Mouse (Mus musculus) midbrain, postnatal 0 days (tissue): ENCODE results near the gene Gm11627. TPM values are rescaled to one million over a fixed set of nuclear protein-coding genes. Genes with fewer than 3 reads are reported as not detected.

Experiments used
- ATAC-seq: fragments of 200-750 bp; cut with Nextera tagmentation; 2 replicates; pipeline ENCODE4 v1.8.0; 2017; ENCODE audit warnings: moderate number of reproducible peaks, mild to moderate bottlenecking, moderate TSS enrichment, moderate library complexity; ENCODE audit not compliant: low FRiP score
- DNase-seq: peaks from one replicate; pipeline ENCODE4 v3.0.0-alpha.2; 2015; ENCODE audit warnings: low spot score
- H3K27ac ChIP-seq: fragments of 300-500 bp; sonication (generic); 2 replicates; pipeline ENCODE4 v1.5.1; 2014; ENCODE audit warnings: low read depth, mild to moderate bottlenecking, low read length, mixed read lengths
- H3K27me3 ChIP-seq: fragments of 300-500 bp; sonication (generic); 2 replicates; pipeline ENCODE4 v1.6.1; 2014; ENCODE audit warnings: low read length, control low read depth, mixed read lengths; ENCODE audit not compliant: insufficient read depth
- H3K36me3 ChIP-seq: fragments of 300-500 bp; sonication (generic); 2 replicates; pipeline ENCODE4 v1.6.1; 2014; ENCODE audit warnings: low read length, control low read depth, mixed read lengths; ENCODE audit not compliant: insufficient read depth
- H3K4me1 ChIP-seq: fragments of 300-500 bp; sonication (generic); 2 replicates; pipeline ENCODE4 v1.6.1; 2014; ENCODE audit warnings: mild to moderate bottlenecking, control low read depth, antibody characterized with exemption, low read length, mixed read lengths; ENCODE audit not compliant: insufficient read depth
- H3K4me2 ChIP-seq: fragments of 300-500 bp; sonication (generic); 2 replicates; pipeline ENCODE4 v1.6.1; 2014; ENCODE audit warnings: low read depth, mild to moderate bottlenecking, low read length, mixed read lengths; ENCODE audit not compliant: poor library complexity, severe bottlenecking
- H3K4me3 ChIP-seq: fragments of 300-500 bp; sonication (generic); 2 replicates; pipeline ENCODE4 v1.5.1; 2014; ENCODE audit warnings: low read depth, mild to moderate bottlenecking, low read length, moderate library complexity
- H3K9ac ChIP-seq: fragments of 300-500 bp; sonication (generic); replicated peaks from 2 replicates; pipeline ENCODE4 v1.6.1; 2014; ENCODE audit warnings: mild to moderate bottlenecking, low read length, moderate library complexity, mixed read lengths; ENCODE audit not compliant: poor library complexity, severe bottlenecking
- H3K9me3 ChIP-seq: fragments of 300-500 bp; sonication (generic); 2 replicates; pipeline ENCODE4 v1.6.1; 2016; ENCODE audit warnings: low read length, control low read depth
- CTCF ChIP-seq: IDR thresholded peaks from 2 replicates; pipeline ENCODE4 v1.5.1; 2016; ENCODE audit warnings: antibody characterized with exemption, mild to moderate bottlenecking
- WGBS: fragments of 180-500 bp; shearing (Covaris S2); extraction: QIAGEN DNeasy Blood & Tissue Kit; methylation state at CpG from one replicate; pipeline ENCODE4 v1.1.7; 2014; 5-methylcytosine and 5-hydroxymethylcytosine counted together
- polyA plus RNA-seq: library from polyadenylated mRNA; unstranded; fragments of >200 nt; fragmentation: Nextera tagmentation; extraction: Ambion mirVana; gene quantifications from 2 replicates; pipeline ENCODE4 v1.2.1, GENCODE M21; 2015
- total RNA-seq: library from RNA; depleted of rRNA; stranded (reverse); fragments of >200 nt; gene quantifications from 2 replicates; pipeline ENCODE4 v1.2.3, GENCODE M21; 2014

Gene Gm11627
- total and polyA plus RNA-seq, 2 experiments from 2014 or later, result 1.1 to 4.6 TPM

DNA sequence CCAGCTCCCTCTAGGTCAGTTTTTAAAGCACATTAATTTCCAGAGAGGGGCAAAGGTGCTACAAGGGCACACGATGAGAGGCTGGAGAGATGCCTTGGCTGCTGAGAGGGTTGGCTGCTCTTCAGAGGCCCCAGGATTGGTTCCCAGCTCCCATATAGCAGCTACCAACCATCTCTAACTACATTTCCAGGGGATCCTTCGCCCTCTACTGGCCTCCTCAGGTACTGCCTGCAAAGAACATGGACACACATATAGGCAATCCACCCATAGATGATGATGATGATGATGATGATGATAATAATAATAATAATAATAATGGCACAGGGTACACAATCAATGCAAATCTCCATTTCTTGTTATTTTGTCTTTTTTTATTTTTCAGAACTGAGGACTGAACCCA is 40.2 kb upstream of the Gm11627 start:
- peaks cover 3% of the 10 kb centered on the region; the same call in 1 of the 2 replicates for H3K4me1 ChIP-seq
- ATAC-seq (no peak), DNase-seq (no peak)
- WGBS, result 61% methylated on average over 2 of the region's 2 CpGs
- H3K27me3 ChIP-seq, result no peaks in the 10 kb centered on the region
- TF ChIP-seq CTCF, result peak; percentile 24
- H3K9me3 ChIP-seq, result no peaks in the 10 kb centered on the region
- no peak overlapping the region for H3K4me3 ChIP-seq
- H3K4me2 ChIP-seq, result no peak overlapping the region
- no peak overlapping the region for H3K9ac ChIP-seq
- no peak overlapping the region for H3K27ac ChIP-seq
- H3K36me3 ChIP-seq, result no peaks in the 10 kb centered on the region

DNA sequence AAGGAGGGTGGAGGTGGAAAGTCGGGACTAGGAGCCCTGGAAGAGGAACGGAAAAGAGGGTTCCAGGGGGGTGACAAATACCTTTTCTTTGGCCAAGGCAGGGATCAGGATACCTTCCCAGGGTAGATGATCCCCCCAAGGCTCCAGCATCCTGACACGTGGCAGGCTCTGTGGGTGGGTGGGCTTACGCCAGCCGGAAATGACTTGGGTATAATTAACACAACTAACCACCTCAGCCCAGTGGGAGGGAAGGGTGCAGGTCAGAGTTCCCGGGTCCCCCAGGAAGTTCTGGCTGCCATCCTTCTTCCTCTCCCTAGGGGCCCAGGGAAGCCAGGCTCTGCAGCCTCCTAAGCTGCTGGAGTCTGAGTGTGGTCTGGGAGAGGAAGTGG is 32.0 kb upstream of the Gm11627 start:
- Histone ChIP-seq H3K9me3 (no peaks in the 10 kb centered on the region), H3K9ac (no peak overlapping the region), H3K4me2 (no peak overlapping the region), H3K27ac (no peak overlapping the region), H3K4me1 (no peaks in the 10 kb centered on the region), H3K27me3 (0 out of 2 replicates have a peak, but pooled peaks cover 6% of the 10 kb centered on the region), H3K4me3 (no peak overlapping the region), H3K36me3 (no peaks in the 10 kb centered on the region)
- WGBS, result 23% methylated on average over 6 of the region's 6 CpGs
- DNase-seq (no peak), ATAC-seq (no peak)
- no peak for TF ChIP-seq CTCF

- no peak for TF ChIP-seq CTCF
- ATAC-seq (no peak), DNase-seq (no peak)
- Histone ChIP-seq H3K9me3 (no peaks in the 10 kb centered on the region), H3K4me1 (no peaks in the 10 kb centered on the region), H3K4me3 (no peak overlapping the region), H3K9ac (no peak overlapping the region), H3K27me3 (0 out of 2 replicates have a peak, but pooled peaks cover 6% of the 10 kb centered on the region), H3K27ac (no peak overlapping the region), H3K4me2 (no peak overlapping the region), H3K36me3 (no peaks in the 10 kb centered on the region)
- 26% methylated on average over 9 of the region's 9 CpGs for WGBS
Observed at GRCm38 (mm10) chr11:102610675-102611316, 31.5 kb upstream of the Gm11627 start.

- no peaks in the 10 kb centered on the region for H3K4me1 ChIP-seq
- H3K4me2 ChIP-seq, result no peak overlapping the region
- H3K27ac ChIP-seq, result no peak overlapping the region
- no peak overlapping the region for H3K4me3 ChIP-seq
- no peak for TF ChIP-seq CTCF
- H3K27me3 ChIP-seq, result 0 out of 2 replicates have a peak, but pooled peaks cover 7% of the 10 kb centered on the region
- H3K9ac ChIP-seq, result no peak overlapping the region
- ATAC-seq (no peak), DNase-seq (no peak)
- H3K36me3 ChIP-seq, result no peaks in the 10 kb centered on the region
- WGBS, result 34% methylated on average over 4 of the region's 4 CpGs
- no peaks in the 10 kb centered on the region for H3K9me3 ChIP-seq
Observed at GRCm38 (mm10) chr11:102610260-102610659, 31.0 kb upstream of the Gm11627 start.

- no peaks in the 10 kb centered on the region for H3K4me1 ChIP-seq
- peaks cover 12% of the 10 kb centered on the region; the same call in 1 of the 2 replicates for H3K27me3 ChIP-seq
- H3K36me3 ChIP-seq, result no peaks in the 10 kb centered on the region
- H3K4me2 ChIP-seq, result no peak overlapping the region
- ATAC-seq, result no peak
- no peak overlapping the region for H3K4me3 ChIP-seq
- DNase-seq, result no peak
- H3K9ac ChIP-seq, result no peak overlapping the region
- 54% methylated on average over 8 of the region's 8 CpGs for WGBS
- no peak overlapping the region for H3K27ac ChIP-seq
- no peak for TF ChIP-seq CTCF
- no peaks in the 10 kb centered on the region for H3K9me3 ChIP-seq
Observed at GRCm38 (mm10) chr11:102609483-102609882, 30.2 kb upstream of the Gm11627 start.

- ATAC-seq, result no peak
- Histone ChIP-seq H3K4me3 (no peak overlapping the region), H3K4me2 (no peak overlapping the region), H3K36me3 (no peaks in the 10 kb centered on the region), H3K9me3 (no peaks in the 10 kb centered on the region), H3K4me1 (no peaks in the 10 kb centered on the region), H3K27me3 (peaks cover 13% of the 10 kb centered on the region; the same call in 1 of the 2 replicates), H3K27ac (no peak overlapping the region), H3K9ac (no peak overlapping the region)
- 46% methylated on average over 4 of the region's 4 CpGs for WGBS
- no peak for TF ChIP-seq CTCF
- no peak for DNase-seq
Observed at GRCm38 (mm10) chr11:102608691-102609090, 29.4 kb upstream of the Gm11627 start.
